Mouse (Mus musculus): ENCODE data around the gene Ano6. TPM values are rescaled to one million over a fixed set of nuclear protein-coding genes. Genes with fewer than 3 reads are reported as not detected.

The Ano6 gene
- 10 to 100 TPM; 54.4 to 72.8 TPM for total RNA-seq (2021)
- long read RNA-seq, experiment 1, partial matches to known transcripts: 3 of 11 reads
- long read RNA-seq, experiment 1, other reads (novel, unspliced or antisense): 8 of 11 reads
- long read RNA-seq, experiment 2, full-length matches to known transcripts: 12 of 21 reads
- long read RNA-seq, experiment 2, partial matches to known transcripts: 3 of 21 reads
- long read RNA-seq, experiment 2, other reads (novel, unspliced or antisense): 6 of 21 reads

DNA sequence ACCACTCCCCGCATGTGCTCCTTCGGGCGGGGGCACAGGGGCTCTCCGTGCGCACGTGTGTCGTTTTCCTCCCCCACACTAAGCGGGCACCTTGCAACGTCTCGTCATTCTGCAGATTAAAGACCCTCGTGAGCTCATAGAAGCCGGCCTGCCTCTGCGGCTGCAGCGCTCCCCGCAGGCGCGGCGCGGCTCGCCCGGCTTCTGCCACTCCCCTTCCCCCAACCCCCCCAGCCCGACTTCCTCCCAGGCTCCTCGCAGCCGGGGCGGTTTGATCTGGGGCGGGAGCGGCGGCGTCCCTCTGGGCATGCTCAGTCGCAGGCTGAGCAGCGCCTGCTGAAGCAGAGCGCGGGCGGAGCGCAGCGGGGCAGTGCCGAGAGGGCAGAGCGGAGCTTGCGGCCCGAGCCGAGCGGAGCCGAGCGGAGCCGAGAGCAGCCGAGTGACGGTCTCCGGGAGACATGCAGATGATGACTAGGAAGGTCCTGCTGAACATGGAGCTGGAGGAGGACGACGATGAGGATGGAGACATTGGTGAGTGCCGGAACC, at the start of gene Ano6:
Ano6 (plus strand) TSS at position 315 of the 543 bp plus-strand sequence.
- DNase-seq: peak; percentile 97

- no peak for DNase-seq
These were observed 47.7 kb upstream of the Ano6 start for GRCm38 (mm10) chr15:95742955-95743354.

DNA sequence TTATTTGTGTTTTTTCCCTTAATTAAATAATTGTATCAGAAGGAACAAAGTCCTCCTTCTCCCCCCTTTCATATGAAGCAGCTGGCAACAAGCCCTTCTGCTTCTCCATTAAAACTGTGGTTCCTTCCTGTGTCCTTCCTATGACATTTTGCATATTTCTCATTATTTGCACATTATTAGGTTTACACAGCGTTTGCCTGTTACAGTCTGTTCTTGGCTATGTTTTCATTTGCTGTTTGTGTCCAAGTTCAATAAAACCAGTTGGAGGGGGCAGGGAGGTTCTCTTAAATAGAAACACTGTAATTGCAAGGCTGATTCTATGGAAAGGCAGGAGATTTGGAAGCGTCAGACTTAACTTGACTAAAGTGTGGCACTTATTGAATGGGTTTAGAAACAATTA, 46.8 kb upstream of the Ano6 start:
- no peak for DNase-seq

- no peak for DNase-seq
These were observed 45.1 kb upstream of the Ano6 start for GRCm38 (mm10) chr15:95745346-95746106.

GRCm38 (mm10) chr15:95746513-95746912, 44.1 kb upstream of the Ano6 start:
- DNase-seq: no peak

- no peak for DNase-seq
These were observed 43.4 kb upstream of the Ano6 start for GRCm38 (mm10) chr15:95746955-95747931.

DNA sequence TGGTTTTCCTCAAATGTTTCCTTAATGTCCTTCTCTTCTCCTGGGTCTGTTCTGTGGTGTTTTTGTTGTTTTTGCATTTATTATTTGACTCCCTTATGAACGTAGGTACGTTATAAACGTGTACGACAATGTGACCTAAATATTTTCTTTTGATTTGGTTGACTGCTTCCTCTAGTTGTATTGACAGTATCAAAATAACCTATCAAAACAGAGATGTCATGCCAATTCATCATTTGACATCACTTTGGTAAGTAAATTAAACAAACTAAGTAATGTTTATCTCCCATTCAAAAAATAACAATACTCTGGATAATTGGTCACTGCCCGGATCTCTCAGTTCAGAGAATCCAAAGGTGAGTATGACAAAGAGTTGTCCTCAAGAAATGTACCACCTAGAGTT, 41.4 kb upstream of the Ano6 start:
- no peak for DNase-seq

DNA sequence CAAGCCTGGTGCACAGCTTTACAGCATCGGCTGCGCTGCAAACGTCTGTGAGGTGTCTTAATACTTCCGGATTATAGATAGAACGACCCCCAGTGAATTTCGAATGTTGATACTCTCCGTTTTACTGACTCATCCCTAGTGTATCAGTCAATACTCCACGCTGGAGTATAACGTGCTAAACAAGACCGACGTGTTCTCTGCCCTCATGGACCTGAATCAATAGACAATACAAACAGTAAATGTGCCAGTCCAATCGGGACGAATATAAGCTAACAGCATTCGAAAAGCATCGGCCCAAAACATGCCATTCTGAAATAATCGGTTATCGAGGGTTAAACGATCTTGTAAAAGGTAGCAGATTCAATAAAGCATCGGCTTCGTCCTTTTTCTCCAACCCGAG, 40.6 kb upstream of the Ano6 start:
- no peak for DNase-seq

DNA sequence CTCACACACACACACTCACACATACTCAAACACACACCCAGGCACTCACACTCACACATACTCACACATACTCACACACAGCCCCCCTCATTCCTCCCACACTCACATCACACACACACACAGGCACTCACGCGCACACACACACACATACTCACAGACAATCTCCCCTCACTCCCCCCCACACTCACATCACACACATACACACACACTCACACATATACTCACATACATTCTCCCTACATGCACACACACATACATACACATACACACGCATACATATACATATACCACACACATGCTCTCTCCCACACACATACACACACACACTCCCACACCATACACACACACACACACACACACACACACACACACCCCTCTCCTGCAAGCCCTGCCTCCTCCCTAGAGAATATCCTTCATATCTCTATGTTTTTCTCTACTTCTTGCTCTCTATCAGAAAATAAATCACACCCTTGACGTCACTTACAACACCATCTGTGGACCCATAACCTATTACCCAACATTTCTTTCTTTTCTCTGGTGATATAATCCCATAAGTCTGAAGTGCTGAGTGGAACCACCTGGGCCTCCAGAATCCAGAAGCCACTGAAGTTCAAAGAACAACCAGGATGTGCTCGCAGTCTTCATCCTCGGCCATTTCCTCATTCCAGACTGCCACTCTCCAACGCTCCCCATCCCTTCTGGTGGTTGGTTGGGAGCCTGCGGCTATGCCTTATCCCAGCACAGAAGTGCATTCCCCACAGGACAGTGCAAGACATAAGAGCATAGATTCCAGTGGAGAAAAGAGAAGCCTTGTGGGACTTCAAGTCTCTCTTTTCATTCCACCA, 38.6 kb upstream of the Ano6 start:
- no peak for DNase-seq

GRCm38 (mm10) chr15:95752677-95753019, 38.0 kb upstream of the Ano6 start:
- no peak for DNase-seq

GRCm38 (mm10) chr15:95753031-95753430, 37.6 kb upstream of the Ano6 start:
- DNase-seq: no peak

DNA sequence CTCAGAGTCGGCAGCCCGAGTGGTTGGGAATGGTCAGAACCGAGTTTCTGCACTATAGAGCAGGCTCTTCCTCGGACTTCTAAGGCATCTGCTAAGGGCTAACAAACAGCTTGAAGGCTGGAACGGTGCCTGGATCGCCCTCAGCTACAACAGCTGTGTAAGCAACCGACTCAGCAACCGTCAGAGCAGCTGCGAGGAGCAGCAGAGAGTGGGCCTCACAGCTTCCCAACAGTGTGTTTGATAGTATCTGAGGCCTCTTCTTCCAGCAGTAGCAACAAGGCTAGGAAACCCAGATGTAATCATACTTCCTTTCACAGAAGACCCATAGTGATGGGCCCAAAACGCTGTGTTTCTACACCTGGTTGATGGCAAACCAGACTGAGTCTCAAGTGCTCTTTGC, 33.5 kb upstream of the Ano6 start:
- DNase-seq: peak; percentile 34

DNA sequence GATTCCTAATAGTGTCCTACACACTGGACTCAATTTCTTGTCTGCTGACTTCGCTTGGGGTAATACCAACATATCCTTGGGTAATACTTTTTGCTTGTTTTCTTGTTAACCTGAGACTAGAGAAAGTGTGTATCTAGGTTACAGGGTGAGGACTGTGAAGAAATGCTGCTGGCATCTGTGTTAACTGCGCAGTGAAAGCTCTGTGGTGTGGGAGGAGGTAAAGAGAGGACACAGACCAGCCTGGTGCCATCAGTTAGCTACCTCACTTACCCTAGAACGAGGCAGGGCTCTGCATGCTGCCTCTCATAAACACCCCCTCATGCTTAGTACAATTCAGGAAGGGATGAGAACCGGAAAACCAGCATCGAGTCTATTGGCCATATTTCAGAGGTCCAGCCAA, 32.6 kb upstream of the Ano6 start:
- DNase-seq: no peak

GRCm38 (mm10) chr15:95758696-95759434, 31.8 kb upstream of the Ano6 start:
- DNase-seq: no peak

GRCm38 (mm10) chr15:95759857-95760256, 30.8 kb upstream of the Ano6 start:
- DNase-seq: no peak

DNA sequence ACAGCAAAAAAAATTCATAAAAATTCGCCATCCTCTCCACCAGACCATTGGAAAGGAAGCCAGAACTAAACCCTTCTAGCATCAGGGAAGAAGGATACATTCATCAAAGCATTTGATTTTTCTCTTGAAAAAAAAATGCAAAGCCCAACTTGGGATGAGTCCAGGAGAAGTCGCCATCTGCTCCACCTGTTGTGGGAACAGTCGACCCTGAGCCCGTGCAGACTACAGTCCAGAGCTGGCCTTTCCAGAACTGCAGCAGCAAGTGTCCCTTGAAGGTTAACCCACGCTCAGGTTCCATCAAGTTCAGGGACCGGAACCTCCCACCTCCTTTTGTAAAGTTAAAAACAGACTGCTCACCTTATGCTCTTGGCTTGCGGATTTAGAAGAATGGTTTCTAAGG, 29.2 kb upstream of the Ano6 start:
- DNase-seq: no peak

DNA sequence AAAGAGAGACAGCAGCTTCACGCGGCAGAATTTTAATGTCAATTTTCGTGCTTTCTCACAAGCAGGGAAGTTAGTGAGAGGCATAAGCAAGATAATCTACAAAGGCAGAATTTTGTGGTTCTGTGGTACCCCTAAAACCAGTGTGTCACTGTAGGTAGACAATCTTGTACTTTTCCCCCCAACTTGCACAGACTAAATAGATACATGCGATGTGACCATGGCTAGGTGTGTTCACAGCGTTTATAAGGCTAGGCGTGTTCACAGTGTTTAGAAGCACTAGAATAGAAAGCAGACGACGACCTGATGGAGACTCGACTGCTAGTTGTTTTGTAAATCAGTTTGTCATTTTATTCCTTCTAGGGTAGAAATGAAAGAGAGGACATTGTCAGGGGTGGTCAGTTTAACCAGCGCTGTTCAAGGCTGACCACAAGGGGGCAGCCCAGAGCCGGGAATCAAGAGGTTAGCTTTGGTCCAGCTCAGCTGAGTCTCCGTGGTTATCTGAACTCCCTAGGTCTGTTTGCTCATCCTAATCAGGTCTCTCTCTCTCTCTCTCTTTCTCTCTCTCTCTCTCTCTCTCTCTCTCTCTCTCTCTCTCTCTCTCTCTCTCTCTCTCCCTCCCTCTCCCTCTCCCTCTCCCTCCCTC, 27.9 kb upstream of the Ano6 start:
- DNase-seq: peak; percentile 88

GRCm38 (mm10) chr15:95763464-95763863, 27.2 kb upstream of the Ano6 start:
- no peak for DNase-seq

GRCm38 (mm10) chr15:95765271-95765670, 25.4 kb upstream of the Ano6 start:
- DNase-seq: no peak

- no peak for DNase-seq
These were observed 24.7 kb upstream of the Ano6 start for GRCm38 (mm10) chr15:95765936-95766335.

All from adrenal gland, postnatal 10 days (tissue).